Mouse (Mus musculus): ENCODE results near the gene Gpr63. TPM values are rescaled to one million over a fixed set of nuclear protein-coding genes. Genes with fewer than 3 reads are reported as not detected.

Gpr63 gene
- polyA plus RNA-seq, 1 experiment from 2014 or later: 1.7 TPM

Other genes with a start within 250 kb of the Gpr63 start
- gene Klhl32, start 115.3 kb upstream of the Gpr63 start, polyA plus RNA-seq (2015; fragmentation: Nextera tagmentation; extraction: Ambion mirVana): 4.9 and 5.3 TPM in 2 replicates
- gene Ndufaf4, start 68.3 kb upstream of the Gpr63 start, polyA plus RNA-seq (2015; fragmentation: Nextera tagmentation; extraction: Ambion mirVana): 50.2 and 50.7 TPM in 2 replicates

All from limb, embryonic 13.5 days (tissue).